Mouse (Mus musculus) lung, adult 18-20 months (tissue): ENCODE data around the gene Tex52.
A peak's percentile ranks its signal among the peaks of the same experiment; 100 is the strongest.

Source experiments
- DNase-seq, 2 experiments: peaks; one replicate each; pipeline ENCODE4 v3.0.0; 2022; ENCODE audit warnings: mixed read lengths in 2 of 2

The Tex52 gene

GRCm38 (mm10) chr6:128375192-128375591 is at the start of gene Tex52, which contains the start of gene Gm44596:
TSS of gene Tex52 (plus strand) at chr6:128375456.
TSS of gene Gm44596 (plus strand) at chr6:128375503.
- DNase-seq = peak; percentile 12 to 24

GRCm38 (mm10) chr6:128334397-128335124 is 40.7 kb upstream of the Tex52 start:
- peak; percentile 68 to 77 for DNase-seq

- no peak for DNase-seq
These were observed 37.8 kb upstream of the Tex52 start for GRCm38 (mm10) chr6:128337467-128337866.

GRCm38 (mm10) chr6:128338876-128339275 is 36.4 kb upstream of the Tex52 start:
- DNase-seq = no peak

GRCm38 (mm10) chr6:128341956-128342723 is 33.1 kb upstream of the Tex52 start:
- DNase-seq = no peak

- no peak for DNase-seq
These were observed 29.6 kb upstream of the Tex52 start for GRCm38 (mm10) chr6:128345623-128346022.

- DNase-seq = no peak
These were observed 28.5 kb upstream of the Tex52 start for GRCm38 (mm10) chr6:128346782-128347181.

GRCm38 (mm10) chr6:128349711-128350110 is 25.5 kb upstream of the Tex52 start:
- DNase-seq = no peak

GRCm38 (mm10) chr6:128354140-128354539 is 21.1 kb upstream of the Tex52 start:
- no peak for DNase-seq

- DNase-seq = peak; percentile 15 to 18
These were observed 20.0 kb upstream of the Tex52 start for GRCm38 (mm10) chr6:128355201-128355681.

GRCm38 (mm10) chr6:128355726-128356416 is 19.4 kb upstream of the Tex52 start, which contains the start of gene Tulp3:
TSS of gene Tulp3 (minus strand) at chr6:128355851.
- DNase-seq = peak; percentile 95 to 96

GRCm38 (mm10) chr6:128358999-128359398 is 16.3 kb upstream of the Tex52 start:
- peak; percentile 44 to 66 for DNase-seq

GRCm38 (mm10) chr6:128361901-128362300 is 13.4 kb upstream of the Tex52 start:
- no peak for DNase-seq

GRCm38 (mm10) chr6:128362381-128363006 is 12.8 kb upstream of the Tex52 start, which contains the start of the genes Rhno1 and Foxm1:
TSS of gene Rhno1 (minus strand) at chr6:128362911.
TSS of gene Foxm1 (plus strand) at chr6:128362967.
- DNase-seq = peak; percentile 86 to 89

GRCm38 (mm10) chr6:128363007-128363825 is 12.0 kb upstream of the Tex52 start:
- no peak for DNase-seq

GRCm38 (mm10) chr6:128364721-128365120 is 10.5 kb upstream of the Tex52 start:
- no peak for DNase-seq

- no peak for DNase-seq
These were observed 8.8 kb upstream of the Tex52 start for GRCm38 (mm10) chr6:128366466-128366865.

- DNase-seq = no peak
These were observed 5.2 kb upstream of the Tex52 start for GRCm38 (mm10) chr6:128370040-128370439.

- DNase-seq = no peak
These were observed 1.3 kb downstream of the Tex52 start for GRCm38 (mm10) chr6:128376371-128377085.

GRCm38 (mm10) chr6:128379636-128380035 is 4.4 kb downstream of the Tex52 start:
- DNase-seq = no peak
